Mouse (Mus musculus): ENCODE data around the gene Cdhr2. TPM values are rescaled to one million over a fixed set of nuclear protein-coding genes. Genes with fewer than 3 reads are reported as not detected.
A peak's percentile ranks its signal among the peaks of the same experiment; 100 is the strongest.

The Cdhr2 gene
- polyA plus RNA-seq, 1 experiment: 0.01 TPM

DNA sequence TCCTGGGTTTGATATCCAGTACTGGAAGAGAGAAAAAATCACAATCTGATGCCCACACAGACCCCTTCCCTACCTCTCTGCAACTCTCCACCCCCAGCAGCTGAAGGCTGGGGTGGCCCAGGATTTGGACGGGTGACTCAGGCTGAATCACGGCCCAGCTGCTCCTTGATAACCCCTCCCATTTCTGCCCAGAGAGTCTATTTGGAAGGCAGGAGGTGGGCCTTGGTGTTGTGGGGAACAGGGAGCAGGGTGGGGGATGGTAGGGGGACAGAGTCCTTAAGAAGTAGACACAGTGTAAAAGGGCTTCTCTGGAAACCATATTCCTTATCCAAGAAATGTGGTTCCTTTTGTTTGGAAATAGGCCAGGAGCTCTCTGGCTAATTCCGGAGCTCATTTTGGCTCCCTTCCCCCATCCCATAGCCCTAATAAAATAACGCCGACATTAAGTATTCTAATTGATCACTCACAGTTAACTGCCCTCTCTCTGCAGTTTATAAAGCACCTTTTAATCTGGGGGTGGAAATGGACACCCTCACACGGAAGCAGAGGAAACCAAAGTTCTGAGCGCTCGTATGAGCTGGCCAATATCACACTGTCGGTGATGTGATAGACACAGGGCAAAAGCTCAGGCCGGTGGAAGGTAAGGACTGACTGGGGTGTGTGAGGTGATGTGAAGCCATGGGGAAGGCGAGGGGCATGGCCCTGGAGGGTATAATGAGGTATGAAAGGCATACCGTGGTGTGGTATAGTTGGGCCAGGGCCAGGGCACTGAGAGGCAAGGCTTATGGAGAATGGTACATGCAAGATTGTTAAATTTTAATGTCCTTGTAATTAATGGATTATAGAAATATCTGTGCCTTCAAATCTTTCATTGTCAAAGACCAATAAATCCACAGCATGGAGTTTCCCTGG, 53.2 kb downstream of the Cdhr2 start:
- Histone ChIP-seq H3K79me3 (ENCODE audit: low read depth) (no peaks in the 10 kb centered on the region), H3ac (ENCODE audit: control insufficient read depth, insufficient read length, low read depth) (no peak overlapping the region), H3K27me3 (ENCODE audit: control insufficient read depth, insufficient read depth, insufficient read length) (peaks cover 9% of the 10 kb centered on the region), H3K4me3 (ENCODE audit: insufficient read depth, poor library complexity, severe bottlenecking) (no peak overlapping the region), H3K36me3 (ENCODE audit: control insufficient read depth, insufficient read depth) (no peaks in the 10 kb centered on the region), H3K79me2 (ENCODE audit: control insufficient read depth, insufficient read depth) (no peaks in the 10 kb centered on the region)
- TF ChIP-seq FOSL1 (IDR thresholded peaks at IDR 0.05; ENCODE audit: insufficient read depth, low read length, poor library complexity, severe bottlenecking) (peak; percentile 43), MYOD1 (IDR thresholded peaks at IDR 0.05; ENCODE audit: control insufficient read depth, insufficient read length, low read depth) (peak; percentile 86), MAX (IDR thresholded peaks at IDR 0.05) (no peak), USF1 (IDR thresholded peaks at IDR 0.05; ENCODE audit: low read depth) (no peak), CTCF (IDR thresholded peaks at IDR 0.05; ENCODE audit: control insufficient read depth, insufficient read depth, insufficient read length) (no peak)

DNA sequence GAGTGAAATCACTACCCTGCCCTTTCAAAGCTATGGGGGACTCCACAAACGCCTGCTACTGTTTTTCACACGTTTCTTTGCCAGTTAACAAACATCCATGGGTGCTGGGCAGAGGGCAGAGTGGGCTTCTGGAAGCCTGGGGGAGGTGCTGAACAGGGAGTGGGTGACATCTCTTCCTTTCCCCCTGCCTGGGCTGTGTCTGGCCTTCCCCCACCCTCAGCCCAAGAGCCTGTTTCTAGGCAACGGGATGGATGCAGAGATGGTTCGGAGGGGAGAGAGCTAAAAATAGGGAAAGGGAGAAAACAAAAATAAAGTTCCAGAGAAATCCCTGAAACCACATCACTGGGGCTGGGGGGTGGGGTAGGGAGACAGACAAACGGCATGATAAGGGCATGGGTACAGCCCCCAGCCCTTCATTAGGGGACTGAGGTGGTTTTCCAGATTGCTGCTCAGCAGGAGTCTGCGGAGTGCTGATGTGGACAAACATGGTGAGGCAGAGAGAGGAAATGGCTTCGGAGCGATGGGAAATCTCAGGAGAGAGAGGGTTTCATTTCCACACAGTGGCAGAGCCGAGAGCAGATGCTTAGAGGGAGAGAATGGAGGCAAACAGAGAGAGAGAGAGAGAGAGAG, 54.1 kb downstream of the Cdhr2 start:
- H3K4me3 ChIP-seq (ENCODE audit: insufficient read depth, poor library complexity, severe bottlenecking): no peak overlapping the region
- no peaks in the 10 kb centered on the region for H3K36me3 ChIP-seq (ENCODE audit: control insufficient read depth, insufficient read depth)
- peaks cover 12% of the 10 kb centered on the region for H3K27me3 ChIP-seq (ENCODE audit: control insufficient read depth, insufficient read depth, insufficient read length)
- H3K79me3 ChIP-seq (ENCODE audit: low read depth): no peaks in the 10 kb centered on the region
- TF ChIP-seq CEBPB (IDR thresholded peaks at IDR 0.05; ENCODE audit: low read depth) (no peak), MYOD1 (IDR thresholded peaks at IDR 0.05; ENCODE audit: control insufficient read depth, insufficient read length, low read depth) (no peak), USF1 (IDR thresholded peaks at IDR 0.05; ENCODE audit: low read depth) (no peak), MYOG (IDR thresholded peaks at IDR 0.05; ENCODE audit: control insufficient read depth, extremely low read depth, insufficient read length) (no peak), FOSL1 (IDR thresholded peaks at IDR 0.05; ENCODE audit: insufficient read depth, low read length, poor library complexity, severe bottlenecking) (no peak), CTCF (IDR thresholded peaks at IDR 0.05; ENCODE audit: control insufficient read depth, insufficient read depth, insufficient read length) (no peak)
- H3ac ChIP-seq (ENCODE audit: control insufficient read depth, insufficient read length, low read depth): no peak overlapping the region
- no peaks in the 10 kb centered on the region for H3K79me2 ChIP-seq (ENCODE audit: control insufficient read depth, insufficient read depth)

DNA sequence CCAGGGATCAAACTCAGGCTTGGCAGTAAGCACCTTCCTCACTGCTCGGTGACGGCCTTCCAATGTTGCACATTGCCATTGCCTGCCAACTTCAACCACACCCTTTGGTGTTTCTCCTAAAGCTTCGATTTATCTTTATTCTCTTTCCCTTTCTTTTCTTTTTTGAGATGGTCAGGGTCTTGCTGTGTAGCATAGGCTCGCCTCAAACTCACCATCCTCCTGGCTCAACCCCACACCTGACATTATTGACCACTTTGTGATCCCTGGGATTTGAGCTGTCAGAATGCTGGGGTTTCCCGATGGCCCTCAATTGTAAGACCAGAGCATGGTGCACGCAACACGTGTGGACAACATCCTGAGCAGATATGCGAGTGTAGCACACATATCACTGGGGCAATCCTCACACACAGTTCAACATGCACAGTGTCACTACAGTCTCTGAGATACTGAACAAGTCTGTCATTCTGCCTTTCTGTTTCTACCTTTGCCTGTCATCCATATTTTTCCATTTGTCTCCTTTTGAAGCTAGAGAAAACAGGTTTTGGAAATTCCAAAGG, 55.0 kb downstream of the Cdhr2 start:
- H3K4me3 ChIP-seq (ENCODE audit: insufficient read depth, poor library complexity, severe bottlenecking): no peak overlapping the region
- H3K27me3 ChIP-seq (ENCODE audit: control insufficient read depth, insufficient read depth, insufficient read length): peaks cover 21% of the 10 kb centered on the region
- H3K36me3 ChIP-seq (ENCODE audit: control insufficient read depth, insufficient read depth): no peaks in the 10 kb centered on the region
- no peaks in the 10 kb centered on the region for H3K79me3 ChIP-seq (ENCODE audit: low read depth)
- no peaks in the 10 kb centered on the region for H3K79me2 ChIP-seq (ENCODE audit: control insufficient read depth, insufficient read depth)
- no peak for TF ChIP-seq CTCF (IDR thresholded peaks at IDR 0.05; ENCODE audit: control insufficient read depth, insufficient read depth, insufficient read length)
- no peak for TF ChIP-seq MAX (IDR thresholded peaks at IDR 0.05)
- TF ChIP-seq MYOD1 (IDR thresholded peaks at IDR 0.05; ENCODE audit: control insufficient read depth, insufficient read length, low read depth): no peak
- no peak for TF ChIP-seq FOSL1 (IDR thresholded peaks at IDR 0.05; ENCODE audit: insufficient read depth, low read length, poor library complexity, severe bottlenecking)
- no peak overlapping the region for H3ac ChIP-seq (ENCODE audit: control insufficient read depth, insufficient read length, low read depth)

DNA sequence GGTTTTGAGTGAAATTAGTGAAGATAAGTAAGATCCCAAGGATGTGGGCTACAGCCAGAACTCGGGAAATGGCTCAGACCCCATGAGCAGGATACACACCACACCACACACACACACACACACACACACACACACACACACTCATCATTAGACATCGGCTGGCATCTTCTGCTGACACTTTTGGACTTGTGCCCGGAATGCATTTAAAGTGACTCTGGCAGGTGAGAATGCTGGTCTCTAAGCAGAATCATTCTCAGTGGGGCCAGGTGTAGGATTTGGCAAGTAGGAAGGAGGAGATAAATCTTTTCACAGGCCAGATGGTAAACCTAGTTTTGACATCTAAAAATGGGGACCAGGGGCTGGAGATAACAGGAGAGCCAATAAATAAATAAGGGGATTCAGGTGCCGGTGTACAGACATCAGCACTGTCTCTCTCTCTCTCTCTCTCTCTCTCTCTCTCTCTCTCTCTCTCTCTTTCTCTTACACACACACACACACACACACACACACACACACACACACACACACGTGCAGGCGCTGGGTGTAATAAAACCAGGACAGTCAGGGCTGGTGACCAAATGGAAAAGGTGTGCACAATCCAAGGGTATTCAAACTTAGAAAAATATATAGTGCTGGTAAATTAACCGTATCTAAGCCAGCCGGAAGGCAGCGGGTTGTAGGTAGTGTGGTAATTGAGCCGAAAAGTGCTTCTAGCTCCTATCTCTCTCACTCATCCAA, 56.0 kb downstream of the Cdhr2 start:
- TF ChIP-seq MYOG (IDR thresholded peaks at IDR 0.05; ENCODE audit: control insufficient read depth, extremely low read depth, insufficient read length) (no peak), CEBPB (IDR thresholded peaks at IDR 0.05; ENCODE audit: low read depth) (no peak), MYOD1 (IDR thresholded peaks at IDR 0.05; ENCODE audit: control insufficient read depth, insufficient read length, low read depth) (peak; percentile 39), CTCF (IDR thresholded peaks at IDR 0.05; ENCODE audit: control insufficient read depth, insufficient read depth, insufficient read length) (no peak), USF1 (IDR thresholded peaks at IDR 0.05; ENCODE audit: low read depth) (no peak), MAX (IDR thresholded peaks at IDR 0.05) (no peak)
- no peaks in the 10 kb centered on the region for H3K79me3 ChIP-seq (ENCODE audit: low read depth)
- H3K27me3 ChIP-seq (ENCODE audit: control insufficient read depth, insufficient read depth, insufficient read length): peaks cover 31% of the 10 kb centered on the region
- H3K4me3 ChIP-seq (ENCODE audit: insufficient read depth, poor library complexity, severe bottlenecking): no peak overlapping the region
- no peak overlapping the region for H3ac ChIP-seq (ENCODE audit: control insufficient read depth, insufficient read length, low read depth)
- no peaks in the 10 kb centered on the region for H3K36me3 ChIP-seq (ENCODE audit: control insufficient read depth, insufficient read depth)
- no peaks in the 10 kb centered on the region for H3K79me2 ChIP-seq (ENCODE audit: control insufficient read depth, insufficient read depth)

DNA sequence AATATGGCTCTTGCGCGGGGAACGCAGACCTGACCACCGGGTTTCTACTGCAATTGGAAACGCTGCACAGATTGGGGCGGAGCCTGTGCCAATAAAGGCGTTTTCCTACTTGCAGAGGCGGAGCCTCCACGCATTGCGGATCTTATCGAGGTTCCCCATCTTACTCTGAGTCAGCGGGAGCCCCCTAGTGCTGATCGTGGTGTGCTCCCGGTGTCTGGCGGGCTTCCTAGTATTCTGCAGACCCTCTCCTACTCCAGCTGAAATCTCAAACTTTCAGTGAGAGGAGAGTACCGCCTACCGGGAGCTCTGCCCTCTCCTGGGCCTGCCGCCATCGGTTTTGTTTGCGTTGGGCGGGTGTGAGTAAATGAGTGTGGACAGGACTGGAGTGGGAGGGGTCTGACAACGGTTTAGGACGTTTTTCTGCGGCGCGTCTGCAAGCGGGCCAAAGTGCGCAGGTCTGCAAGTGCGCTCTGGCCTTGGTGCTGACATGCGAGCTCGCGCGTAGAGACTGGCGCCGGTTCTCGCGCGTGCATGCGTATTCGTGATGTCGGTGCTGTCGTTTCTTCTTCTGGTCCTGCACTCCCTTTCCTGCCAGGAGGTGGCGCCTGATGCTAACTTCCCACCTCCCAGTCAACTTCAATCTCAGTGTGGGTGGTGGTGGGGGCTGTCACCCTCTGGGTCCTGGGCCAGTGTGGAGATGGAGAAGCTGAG, 56.9 kb downstream of the Cdhr2 start:
- no peaks in the 10 kb centered on the region for H3K79me3 ChIP-seq (ENCODE audit: low read depth)
- H3K27me3 ChIP-seq (ENCODE audit: control insufficient read depth, insufficient read depth, insufficient read length): peaks cover 40% of the 10 kb centered on the region
- no peaks in the 10 kb centered on the region for H3K36me3 ChIP-seq (ENCODE audit: control insufficient read depth, insufficient read depth)
- no peaks in the 10 kb centered on the region for H3K79me2 ChIP-seq (ENCODE audit: control insufficient read depth, insufficient read depth)
- no peak for TF ChIP-seq FOSL1 (IDR thresholded peaks at IDR 0.05; ENCODE audit: insufficient read depth, low read length, poor library complexity, severe bottlenecking)
- TF ChIP-seq MYOG (IDR thresholded peaks at IDR 0.05; ENCODE audit: control insufficient read depth, extremely low read depth, insufficient read length): no peak
- peak; percentile 71 for TF ChIP-seq CTCF (IDR thresholded peaks at IDR 0.05; ENCODE audit: control insufficient read depth, insufficient read depth, insufficient read length)
- no peak for TF ChIP-seq CEBPB (IDR thresholded peaks at IDR 0.05; ENCODE audit: low read depth)
- TF ChIP-seq USF1 (IDR thresholded peaks at IDR 0.05; ENCODE audit: low read depth): no peak
- no peak for TF ChIP-seq MYOD1 (IDR thresholded peaks at IDR 0.05; ENCODE audit: control insufficient read depth, insufficient read length, low read depth)
- TF ChIP-seq MAX (IDR thresholded peaks at IDR 0.05): peak; percentile 33
- no peak overlapping the region for H3ac ChIP-seq (ENCODE audit: control insufficient read depth, insufficient read length, low read depth)
- no peak overlapping the region for H3K4me3 ChIP-seq (ENCODE audit: insufficient read depth, poor library complexity, severe bottlenecking)
